Mouse (Mus musculus) T-cell, adult 2 months (primary cell): ENCODE data around the gene Lsm14b.
A peak's percentile ranks its signal among the peaks of the same experiment; 100 is the strongest.

ENCODE experiments used
- DNase-seq: peaks from one replicate; pipeline ENCODE4 v3.0.0; 2022; ENCODE audit warnings: low spot score

Lsm14b gene

DNA sequence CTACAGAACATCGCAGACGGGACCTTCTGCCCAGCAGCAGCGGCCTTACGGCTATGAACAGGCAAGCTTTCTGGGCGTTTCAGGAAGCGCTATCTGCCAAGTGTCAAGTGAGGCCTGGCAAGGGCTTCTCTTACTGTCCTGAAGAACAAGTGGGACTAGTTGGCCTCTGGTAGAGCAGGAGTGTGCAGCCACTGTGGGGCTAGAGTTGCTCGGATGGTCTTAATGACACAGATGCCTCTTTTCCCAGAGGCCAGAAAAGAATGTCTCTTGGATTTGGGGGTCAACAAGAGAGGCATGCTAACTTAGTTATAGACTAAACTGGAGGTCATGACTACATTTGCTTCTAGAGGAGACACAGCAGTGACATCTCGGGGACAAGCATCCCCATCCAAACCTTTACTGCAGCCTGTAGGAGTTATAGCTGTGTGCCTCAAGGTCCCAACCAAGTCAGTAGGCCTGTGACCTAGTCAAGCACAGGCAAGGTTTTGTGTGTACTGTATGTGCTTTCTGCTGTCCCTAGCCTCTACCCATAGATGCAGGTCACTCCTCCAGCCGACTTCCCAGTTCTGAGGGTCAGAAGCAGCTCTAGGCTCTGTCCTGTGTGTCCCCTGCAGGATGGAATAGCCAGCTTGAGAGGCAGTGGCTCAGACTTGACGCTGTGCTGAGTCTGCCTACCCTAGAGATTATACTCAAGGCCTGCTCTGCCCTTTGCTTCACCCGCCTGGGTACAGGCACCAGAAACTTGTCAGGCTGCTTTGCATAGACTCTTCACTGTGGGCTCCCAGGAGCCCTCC is 38.7 kb downstream of the Lsm14b start:
- DNase-seq, result no peak

DNA sequence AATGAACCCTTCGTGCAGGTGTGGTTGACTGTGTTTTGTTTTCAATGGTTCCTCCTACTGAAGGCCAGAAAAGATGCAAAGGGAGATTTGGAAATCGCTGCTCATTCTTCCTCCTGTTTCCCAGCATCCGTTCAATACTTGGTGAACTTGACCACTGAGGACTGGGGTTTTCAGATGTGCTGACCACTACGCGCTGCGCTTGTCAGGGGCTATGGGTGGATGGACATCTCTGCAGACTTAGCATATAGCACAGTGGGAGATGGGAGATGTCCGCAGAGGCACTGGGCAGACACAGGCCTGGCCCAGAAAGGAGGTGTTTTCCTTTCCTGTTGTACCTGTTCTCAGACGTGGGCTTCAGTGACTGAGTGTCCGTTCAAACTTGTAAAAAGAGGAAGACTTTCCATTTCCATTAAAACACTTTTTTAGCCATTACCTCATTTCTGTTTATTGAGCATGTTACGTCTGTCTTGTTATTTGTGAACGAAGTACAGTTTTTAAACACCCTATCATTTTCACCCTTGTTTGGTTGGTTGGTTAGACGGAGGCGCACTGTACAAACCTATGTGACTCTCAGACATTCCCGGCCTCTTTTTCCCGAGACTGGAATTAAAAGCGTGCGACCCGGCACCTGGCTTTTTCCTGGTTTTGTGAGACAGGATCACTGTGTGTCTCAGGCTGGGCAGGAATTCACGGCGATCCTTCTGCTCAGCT is 45.1 kb downstream of the Lsm14b start:
- DNase-seq, result no peak

DNA sequence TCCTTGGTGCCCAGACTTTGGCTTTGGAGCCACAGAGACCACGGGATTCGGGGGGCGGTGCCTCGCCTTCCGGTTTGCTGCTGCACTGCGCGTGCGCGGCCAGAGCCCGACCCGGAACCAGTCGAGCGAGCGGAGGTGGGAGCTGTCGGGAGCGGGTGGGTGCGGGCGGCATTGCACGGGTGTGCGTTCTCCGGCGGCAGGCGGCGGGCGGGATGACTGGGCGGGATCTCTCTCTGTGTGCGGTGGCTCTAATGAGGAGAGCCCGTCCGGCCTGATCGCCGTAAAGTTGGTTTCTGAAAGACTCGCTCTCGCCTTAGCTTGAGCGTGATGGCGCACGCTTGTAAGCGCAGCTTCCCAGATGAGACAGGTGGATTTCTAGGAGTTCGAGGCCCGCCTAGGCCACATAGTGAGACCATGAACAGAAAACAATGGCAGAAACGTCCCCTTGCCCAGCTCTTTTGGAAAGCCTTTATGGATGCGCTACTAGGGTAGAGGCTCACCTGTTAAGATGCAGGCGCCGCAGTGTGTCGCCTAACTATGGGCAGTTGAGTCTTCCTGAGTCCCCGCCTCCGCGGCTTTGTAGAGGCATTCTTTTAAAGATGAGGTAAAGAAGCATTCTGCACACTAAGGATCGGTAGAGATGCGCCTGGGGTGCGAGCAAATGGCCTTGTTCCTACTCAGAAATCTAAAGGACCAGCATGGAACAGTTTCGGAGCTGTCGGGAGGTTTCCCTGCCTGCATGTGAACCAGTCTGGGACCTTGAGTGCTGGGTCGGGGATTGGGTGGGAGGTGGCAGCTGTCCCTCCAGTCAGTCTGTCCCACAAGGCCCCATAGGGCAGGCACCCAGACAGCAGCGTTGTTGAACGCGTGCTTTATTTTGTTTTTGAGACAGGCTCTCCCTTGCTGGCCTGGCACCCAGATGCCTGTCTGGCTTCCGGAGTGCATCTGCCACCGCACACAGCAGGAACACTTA is 46.0 kb downstream of the Lsm14b start, which contains the start of gene Mtg2:
Mtg2 (plus strand) TSS at position 108 of the 973 bp plus-strand sequence.
- peak; percentile 92 for DNase-seq

DNA sequence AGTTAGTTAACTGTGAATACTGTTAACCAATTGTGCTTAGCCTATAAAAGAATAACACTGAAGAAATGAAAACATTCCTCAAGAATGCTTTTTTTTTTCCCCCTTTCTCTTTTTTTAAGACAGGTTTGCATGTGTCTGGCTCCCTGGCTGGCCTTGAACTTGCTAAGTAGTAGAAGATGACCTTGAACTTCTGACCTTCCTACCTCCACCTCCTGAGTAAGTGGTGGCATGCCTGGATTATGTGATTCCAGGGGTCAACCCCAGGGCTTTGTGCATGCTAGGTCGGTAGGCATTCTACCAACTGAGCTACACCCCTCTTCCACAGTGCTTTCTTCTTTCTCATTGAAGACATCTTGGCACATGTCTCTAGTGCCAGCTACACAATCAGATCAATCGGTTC is 46.9 kb downstream of the Lsm14b start:
- DNase-seq, result no peak

DNA sequence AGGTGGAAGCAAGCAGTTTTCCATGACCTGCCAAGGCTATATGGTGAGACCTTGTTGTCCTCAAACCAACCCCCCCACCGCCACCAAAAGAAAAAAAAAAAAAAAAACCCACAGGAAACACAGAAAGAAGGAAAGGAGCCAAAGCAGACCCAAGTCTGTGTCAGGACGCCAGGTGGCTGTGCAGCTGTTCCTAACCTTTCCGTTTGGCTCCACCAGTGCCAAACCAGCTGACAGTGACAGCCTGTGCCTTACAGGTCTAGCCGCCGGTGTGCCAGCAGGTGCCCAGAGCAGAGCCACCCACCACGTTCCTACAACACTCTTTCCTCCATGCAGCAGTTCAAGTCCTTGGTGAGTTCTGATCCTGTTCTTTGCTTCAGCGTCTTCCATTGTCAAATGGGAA is 48.1 kb downstream of the Lsm14b start:
- no peak for DNase-seq

DNA sequence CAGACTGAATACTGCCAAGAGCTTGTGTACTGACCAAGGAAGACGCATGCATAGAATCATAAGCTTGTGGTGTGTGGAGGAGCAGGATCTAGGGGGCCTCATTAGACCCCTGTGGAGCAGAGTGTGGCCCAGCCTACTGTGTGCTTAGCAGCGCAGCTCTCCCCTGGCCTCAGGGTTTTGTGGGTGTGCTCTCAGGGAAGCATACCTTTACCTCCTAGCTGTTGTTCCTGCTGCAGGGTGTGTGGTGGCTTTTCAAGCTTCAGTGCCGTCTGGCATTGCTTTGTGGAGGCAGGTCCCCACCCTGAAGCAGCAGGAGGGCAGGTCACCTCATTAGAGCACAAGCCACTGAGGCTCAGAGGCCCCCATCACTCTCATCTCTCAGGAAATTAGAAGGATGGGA is 52.8 kb downstream of the Lsm14b start:
- no peak for DNase-seq

DNA sequence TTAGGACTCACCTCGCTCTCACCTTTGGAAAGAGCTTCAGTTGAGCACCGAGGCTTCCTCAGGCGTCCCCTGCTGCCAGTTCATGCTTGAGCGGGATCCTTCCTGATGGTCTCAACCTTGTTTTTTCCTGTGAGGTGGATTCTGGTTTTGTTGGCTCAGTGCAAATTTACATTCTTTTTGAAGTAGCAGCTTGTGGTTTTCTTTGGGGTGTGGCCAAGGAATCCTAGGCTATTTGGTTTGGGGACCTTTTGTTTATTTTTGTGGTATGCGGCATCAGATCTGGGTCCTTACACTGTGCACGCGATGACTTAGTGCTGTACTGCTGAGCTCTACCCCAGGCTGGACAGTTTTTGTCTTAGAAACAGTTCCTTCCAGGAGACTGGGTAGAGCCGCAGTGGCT is 55.9 kb downstream of the Lsm14b start:
- no peak for DNase-seq

DNA sequence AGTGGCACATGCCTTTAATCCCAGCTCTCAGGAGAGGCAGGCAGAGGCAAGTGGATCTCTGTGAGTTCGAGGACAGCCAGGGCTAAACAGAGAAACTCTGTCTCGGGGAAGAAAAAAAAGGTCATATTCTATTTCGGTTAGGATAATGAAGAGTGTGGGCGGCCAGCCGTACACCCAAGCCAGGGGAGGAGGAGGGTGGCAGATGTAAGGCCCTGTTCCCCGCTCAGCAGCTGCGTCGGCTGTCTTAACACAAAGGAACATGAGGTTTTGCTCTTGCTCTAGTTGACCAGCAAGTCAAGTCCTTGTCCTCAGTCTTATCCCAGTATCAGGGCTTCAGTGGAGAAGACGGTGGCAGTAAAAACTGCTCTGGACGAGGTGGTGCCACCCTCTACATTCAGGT is 58.3 kb downstream of the Lsm14b start:
- no peak for DNase-seq

DNA sequence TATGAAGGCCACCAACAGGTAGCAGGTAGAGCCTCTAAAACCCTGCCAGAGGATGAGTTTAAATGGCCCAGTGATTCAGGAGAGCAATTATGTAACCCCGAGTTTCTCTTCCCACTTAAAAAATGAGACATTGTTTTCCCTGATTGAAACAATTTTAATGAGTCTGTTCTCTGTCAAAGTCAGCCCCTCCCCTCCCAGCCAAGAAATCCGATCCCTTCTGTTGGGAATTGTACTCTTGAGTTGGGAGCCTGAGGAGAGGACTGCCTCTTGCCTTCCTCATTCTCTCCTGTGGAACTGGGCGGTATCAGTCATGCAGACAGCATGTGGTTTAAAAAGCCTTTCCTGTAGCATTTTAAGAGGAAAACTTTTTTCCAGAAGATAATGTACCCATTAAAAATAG is 59.8 kb downstream of the Lsm14b start:
- DNase-seq, result no peak
